Mouse (Mus musculus) embryonic stem cell, embryonic (primary cell): ENCODE measurements around the gene Mlh3.

Experiments used
- CTCF ChIA-PET, 4 experiments: fragments of 300-600 bp in 2 of 4; fragments of 350-600 bp in 2 of 4; sonication (Branson Sonifier 250); formaldehyde crosslinking; loops; one replicate each; lab custom pipeline; 2022; ENCODE audit warnings: inconsistent platforms in 2 of 4; lab: Charles Lee
- POLR2A ChIA-PET, 4 experiments: fragments of 300-600 bp in 2 of 4; fragments of 350-600 bp in 2 of 4; sonication (Branson Sonifier 250); formaldehyde crosslinking; loops; one replicate each; lab custom pipeline; 2022; ENCODE audit warnings: antibody characterized with exemption in 4 of 4, inconsistent platforms in 1 of 4; lab: Charles Lee

Gene Mlh3

DNA sequence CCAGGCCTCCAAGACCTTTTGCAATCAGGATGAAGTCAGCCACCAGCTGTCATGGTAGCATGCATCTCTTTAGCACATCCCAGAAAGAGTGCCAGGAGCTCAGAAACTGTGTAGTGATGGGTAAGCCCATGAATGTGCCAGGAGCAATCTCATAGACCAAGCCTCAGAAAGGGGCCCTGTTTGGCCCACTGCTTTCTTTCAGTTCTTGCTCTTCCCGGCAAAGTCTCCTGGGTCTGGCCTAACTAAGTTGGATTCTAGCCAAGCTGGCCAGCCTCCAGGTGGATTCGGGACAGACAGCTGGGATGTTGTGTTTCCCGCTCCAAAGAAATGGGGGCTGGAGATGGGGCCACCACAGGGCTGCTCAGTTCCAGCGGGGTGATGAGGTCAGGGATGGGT lies 75.8 kb downstream of the Mlh3 start:
- CTCF ChIA-PET, result interaction anchor here in 1 of 4 experiments (0.6 kb wide), 1 partner anchor 10 kb away, joined by 6 read pairs; no protein-coding TSS in a partner anchor
- POLR2A ChIA-PET, result interaction anchor here in 2 of 4 experiments (0.8 to 1.6 kb wide), 3 partner anchors 14 to 102 kb away, joined by 3 to 5 read pairs (median 4); no protein-coding TSS in a partner anchor

DNA sequence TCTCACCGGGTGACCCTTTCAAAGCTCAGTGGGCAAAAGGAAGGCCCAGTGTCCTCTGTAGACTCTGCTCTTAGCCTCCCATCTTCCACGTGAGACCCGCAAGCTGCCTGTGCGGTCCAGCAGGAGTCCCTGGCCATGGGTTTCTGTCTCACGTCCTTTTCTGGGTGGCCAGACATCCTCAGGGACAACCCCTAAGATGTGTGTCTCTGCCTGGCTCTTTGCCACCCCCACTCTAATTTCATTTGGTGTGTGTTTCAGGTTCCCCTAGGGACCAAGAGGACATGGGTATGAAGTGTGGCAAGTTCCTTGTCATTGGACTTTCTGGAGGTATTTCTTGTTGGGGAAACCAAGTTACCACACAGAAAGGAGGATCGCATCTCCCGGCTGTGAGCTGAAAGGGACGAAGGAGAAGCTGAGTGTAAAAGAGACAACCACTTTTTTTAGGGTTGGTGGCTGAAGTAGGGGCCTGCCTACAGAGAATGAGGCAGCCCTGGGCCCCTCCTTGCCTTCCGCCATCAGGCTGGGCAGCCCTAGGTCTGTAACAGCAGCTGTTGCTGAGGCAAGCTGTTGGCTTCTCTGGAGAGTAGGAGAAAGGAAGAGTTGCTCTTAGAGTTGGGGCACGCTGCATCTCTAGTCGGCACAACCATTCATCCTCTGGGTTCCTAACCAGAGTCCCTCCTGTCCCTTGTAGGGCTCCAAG lies 76.3 kb downstream of the Mlh3 start:
- ChIA-PET CTCF (interaction anchor here in 2 of 4 experiments (0.6 to 1.0 kb wide), 3 partner anchors 8 to 236 kb away, joined by 3 to 4 read pairs (median 3); no protein-coding TSS in a partner anchor), POLR2A (interaction anchor here in 3 of 4 experiments (1.0 to 1.3 kb wide), 4 partner anchors 11 to 98 kb away, joined by 3 to 4 read pairs (median 3); partner anchors contain the start of gene Eif2b2 (in 1 of the 3))

DNA sequence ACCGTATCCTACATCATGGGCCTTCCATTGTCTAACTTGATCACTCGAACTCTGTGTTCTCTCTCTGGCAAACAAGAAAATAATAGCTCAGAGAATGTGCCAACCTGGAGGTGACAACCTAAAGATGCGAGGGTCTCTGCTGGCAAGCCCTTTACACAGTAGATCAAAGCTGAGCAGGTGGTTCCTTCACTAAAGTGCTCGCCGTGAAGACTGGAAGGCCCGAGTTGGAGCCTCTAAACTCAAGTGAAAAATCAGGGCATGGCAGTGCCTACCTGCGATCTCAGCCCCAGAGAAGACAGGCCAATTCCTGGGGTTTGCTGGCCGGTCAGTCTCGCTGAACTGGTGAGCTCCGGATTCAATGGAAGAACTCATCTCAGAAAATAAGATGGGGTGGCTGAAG lies 77.3 kb downstream of the Mlh3 start:
- ChIA-PET POLR2A (interaction anchor here in 3 of 4 experiments (0.6 to 1.4 kb wide), 9 partner anchors 12 to 560 kb away, joined by 3 to 10 read pairs (median 3); partner anchors contain the start of genes Eif2b2 (in 1 of the 3) and Pgf (in 1 of the 3)), CTCF (interaction anchor here in 2 of 4 experiments (1.0 kb wide), 3 partner anchors 9 to 51 kb away, joined by 3 read pairs; no protein-coding TSS in a partner anchor)

DNA sequence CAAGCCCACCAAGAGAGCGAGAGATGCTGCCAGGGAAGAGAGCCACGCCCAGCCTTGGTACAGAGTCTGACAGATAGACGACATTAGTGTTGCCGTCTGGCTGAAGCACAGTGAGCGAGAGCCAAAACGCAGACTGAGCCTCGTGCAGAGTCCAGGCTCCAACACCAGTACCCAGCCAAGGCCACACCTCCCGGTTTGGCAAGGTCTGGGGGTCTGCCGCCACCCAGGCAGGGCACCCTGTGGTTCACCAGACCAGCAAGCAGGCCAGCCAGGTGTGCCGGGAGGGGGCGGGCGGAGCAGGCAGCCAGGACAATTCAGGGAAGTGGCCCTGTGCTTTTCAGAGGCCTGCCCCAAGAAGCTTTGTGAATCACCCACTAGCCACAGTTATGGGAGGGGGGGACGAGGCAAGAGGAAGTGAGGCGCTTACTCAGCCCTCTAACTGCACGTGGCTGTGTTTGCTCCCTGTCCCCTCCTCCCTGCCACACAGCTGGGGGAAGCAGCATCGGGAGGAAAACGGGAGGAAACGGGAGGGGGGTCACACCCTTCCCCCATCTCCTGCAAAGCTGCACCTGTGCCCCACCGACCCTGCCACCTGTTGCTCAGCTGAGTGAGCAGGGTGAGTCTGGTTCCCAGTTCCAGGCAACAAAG lies 77.8 kb downstream of the Mlh3 start:
- CTCF ChIA-PET, result interaction anchor here in 2 of 4 experiments (1.0 kb wide), 2 partner anchors 24 to 50 kb away, joined by 3 read pairs; no protein-coding TSS in a partner anchor
- POLR2A ChIA-PET, result interaction anchor here in 2 of 4 experiments (0.6 to 1.4 kb wide), 7 partner anchors 8 to 42 kb away, joined by 3 to 4 read pairs (median 3); partner anchors contain the start of genes Pgf (in 1 of the 2) and Rps6kl1 (in 1 of the 2)

DNA sequence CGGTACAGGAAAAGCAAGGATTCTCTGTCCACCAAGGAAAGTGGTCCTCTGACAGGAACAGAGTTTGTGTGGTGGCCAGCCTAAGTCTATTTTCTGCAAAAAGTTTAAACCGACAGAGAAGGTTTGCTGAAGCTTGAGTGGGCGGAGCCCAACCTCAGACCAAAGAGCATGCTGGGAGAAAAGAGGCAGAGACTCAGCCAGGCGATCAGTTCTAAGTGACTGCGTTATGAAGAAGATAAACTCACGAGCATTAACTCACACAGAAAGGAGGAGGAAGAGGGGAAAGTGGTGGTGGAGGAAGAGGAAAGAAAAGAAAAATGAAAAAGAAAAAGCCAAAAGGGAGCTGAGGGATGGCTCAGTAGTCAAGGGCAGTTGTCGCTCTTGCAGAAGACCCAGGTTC lies 80.1 kb downstream of the Mlh3 start:
- POLR2A ChIA-PET, result interaction anchor here in 2 of 4 experiments (0.6 to 1.4 kb wide), 6 partner anchors 11 to 322 kb away, joined by 3 to 4 read pairs (median 3); no protein-coding TSS in a partner anchor
- CTCF ChIA-PET, result interaction anchor here (0.5 to 1.2 kb wide), 5 partner anchors 92 to 314 kb away, joined by 3 to 8 read pairs (median 5); partner anchors contain the start of gene Ltbp2 (in 1 of the 4)

DNA sequence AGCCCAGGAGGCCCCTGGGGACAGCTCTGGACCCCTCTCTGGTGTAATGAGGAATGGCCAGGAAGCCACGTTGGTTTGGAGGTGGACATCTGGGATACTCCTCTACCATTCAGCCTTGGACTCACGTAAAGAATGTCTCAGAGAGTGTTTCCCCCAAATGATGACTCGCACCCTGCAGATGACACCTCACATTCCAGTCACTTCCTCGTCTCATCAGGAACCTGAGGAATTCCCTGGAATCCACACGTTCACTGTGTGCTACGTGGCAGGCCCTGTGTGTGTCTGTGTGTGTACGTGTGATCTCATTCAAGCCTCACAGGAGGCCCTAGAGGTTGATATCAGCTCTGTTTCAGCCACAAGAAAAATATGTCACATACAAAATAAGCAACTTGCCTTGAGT lies 84.0 kb downstream of the Mlh3 start:
- CTCF ChIA-PET, result interaction anchor here in 2 of 4 experiments (1.2 to 1.6 kb wide), 2 partner anchors 16 to 17 kb away, joined by 3 to 4 read pairs; no protein-coding TSS in a partner anchor
- POLR2A ChIA-PET, result interaction anchor here in 1 of 4 experiments (1.2 kb wide), 1 partner anchor 101 kb away, joined by 5 read pairs; the partner anchor contains the start of genes Acyp1 and Zc2hc1c

DNA sequence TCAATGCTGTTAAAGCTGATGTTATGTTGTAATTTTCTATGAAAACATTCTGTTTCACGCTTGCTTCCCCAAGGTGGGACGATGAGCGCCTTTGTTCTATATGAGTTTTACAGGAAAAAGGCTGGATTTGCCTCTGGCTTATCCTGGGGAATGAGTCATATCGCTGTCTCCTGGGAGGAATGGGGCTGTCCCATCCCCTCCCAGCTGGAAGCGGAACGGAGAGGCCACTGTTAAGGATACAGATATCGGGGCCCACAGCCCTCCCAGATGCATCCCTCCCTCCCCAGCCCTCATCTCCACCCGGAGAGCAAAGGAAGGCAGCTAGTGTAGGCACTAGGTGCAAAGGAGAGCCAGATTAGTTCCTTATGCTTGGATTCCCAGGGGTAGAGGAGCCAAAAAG lies 84.6 kb downstream of the Mlh3 start:
- ChIA-PET POLR2A (interaction anchor here in 2 of 4 experiments (1.2 to 1.3 kb wide), 3 partner anchors 16 to 102 kb away, joined by 3 to 5 read pairs (median 3); partner anchors contain the start of genes Acyp1 (in 1 of the 2), Mlh3 (in 1 of the 2) and Zc2hc1c (in 1 of the 2)), CTCF (interaction anchor here in 2 of 4 experiments (1.2 to 1.6 kb wide), 2 partner anchors 16 kb away, joined by 3 to 4 read pairs; no protein-coding TSS in a partner anchor)
